Mouse (Mus musculus): ENCODE measurements at regions not wholly inside any gene's neighbourhood (a gene's known extent, or its start where the extent isn't known, plus 50 kb on each side); places are given as distances from the start of the nearest gene placed in this dataset.

DNA sequence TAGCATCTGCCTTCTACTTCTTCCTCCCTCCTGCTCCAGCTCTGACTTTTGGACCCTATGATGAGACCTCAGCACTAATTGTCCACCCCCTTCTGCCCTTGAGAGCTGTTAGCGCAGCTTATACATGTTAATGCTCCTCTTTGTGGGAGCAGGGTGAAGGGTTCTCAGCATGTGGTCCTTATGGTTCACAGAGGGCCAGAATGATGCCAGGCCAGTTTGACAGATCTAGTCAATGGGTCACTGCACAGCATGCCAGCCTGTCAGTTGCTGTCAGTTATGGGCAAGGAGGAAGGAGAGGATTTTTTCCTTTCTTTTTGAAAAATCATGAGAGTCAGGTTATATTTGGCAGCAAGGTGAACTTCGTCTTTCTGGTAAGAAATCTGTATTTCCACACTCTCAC lies 68.4 kb downstream of the 4931417E11Rik start:
- no peak for DNase-seq

DNA sequence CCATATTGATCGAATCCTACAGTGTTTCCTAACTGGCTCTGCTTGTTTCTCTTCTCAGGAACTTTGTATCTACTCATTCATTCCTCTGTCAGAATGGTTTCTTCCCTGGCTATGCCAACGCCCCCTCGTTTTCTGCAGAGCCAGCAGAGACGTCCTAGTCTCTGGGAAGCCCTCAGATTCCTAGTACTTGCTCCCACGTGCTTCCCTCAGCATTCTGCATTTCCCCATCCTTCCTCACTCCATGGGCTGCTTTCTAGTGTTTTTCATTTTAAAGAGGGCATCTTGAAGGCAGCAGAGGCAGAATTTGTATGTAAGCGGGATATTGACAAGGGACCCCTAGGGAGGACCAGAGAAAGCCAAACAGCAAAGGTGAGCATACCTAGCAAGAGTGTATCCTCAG lies 80.2 kb downstream of the 4931417E11Rik start:
- DNase-seq, result no peak

DNA sequence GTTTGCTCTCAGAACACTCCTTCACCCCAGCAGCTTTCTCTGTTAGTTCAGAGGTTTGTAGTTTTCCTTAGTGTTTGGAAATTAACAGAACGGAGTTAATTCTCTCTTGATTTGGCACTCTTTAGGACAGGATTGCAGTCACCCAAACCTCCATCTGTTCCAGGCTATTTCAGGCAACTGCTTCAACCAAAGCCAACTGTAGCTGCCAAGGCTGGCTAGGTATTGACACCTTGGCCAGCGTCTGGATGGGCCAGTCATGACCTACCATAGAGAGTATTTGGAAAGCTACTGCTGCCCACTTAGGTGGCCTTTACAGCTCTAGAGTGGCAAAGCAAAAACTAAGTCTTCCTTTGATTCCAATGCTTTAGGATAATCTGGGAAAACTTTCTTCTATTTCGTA lies 83.2 kb downstream of the 4931417E11Rik start:
- DNase-seq, result no peak

DNA sequence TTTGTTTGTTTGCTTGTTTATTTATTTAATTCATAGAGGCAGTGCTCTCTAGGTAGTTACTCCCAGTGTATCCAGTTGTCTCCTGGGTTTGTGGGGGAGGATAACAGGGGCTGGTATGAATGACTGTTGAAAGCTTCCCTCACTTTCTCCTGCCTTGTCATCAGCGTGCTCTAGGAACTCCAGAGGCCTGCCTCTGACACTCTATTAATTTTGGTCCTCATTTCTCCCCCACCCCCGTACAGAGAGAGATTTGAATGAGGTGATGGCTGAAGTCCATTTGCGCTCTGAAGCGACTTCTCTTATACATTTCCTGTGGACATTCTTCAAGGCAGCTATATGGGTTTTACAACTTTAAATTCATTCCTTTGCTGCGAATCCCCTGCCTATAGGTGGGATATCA lies 89.6 kb downstream of the 4931417E11Rik start:
- no peak for DNase-seq

DNA sequence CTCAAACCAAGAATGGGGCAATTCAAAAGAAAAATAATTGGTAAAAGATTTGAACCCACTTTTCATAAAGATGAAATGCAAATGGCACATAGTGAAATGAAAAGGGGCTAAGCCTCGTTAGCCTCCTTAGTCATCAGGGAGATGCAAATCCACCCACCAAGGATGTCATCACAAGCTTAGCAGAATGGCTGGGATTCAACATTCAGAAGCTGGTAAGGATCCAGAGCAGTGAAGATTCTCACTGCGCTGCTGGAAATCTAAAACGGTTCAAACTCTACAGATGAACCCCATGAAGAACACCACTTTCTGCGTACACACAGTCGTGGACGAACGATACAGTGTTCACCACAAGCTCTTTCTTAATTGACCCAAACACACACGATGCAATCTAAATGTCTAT lies 91.6 kb downstream of the 4931417E11Rik start:
- no peak for DNase-seq

DNA sequence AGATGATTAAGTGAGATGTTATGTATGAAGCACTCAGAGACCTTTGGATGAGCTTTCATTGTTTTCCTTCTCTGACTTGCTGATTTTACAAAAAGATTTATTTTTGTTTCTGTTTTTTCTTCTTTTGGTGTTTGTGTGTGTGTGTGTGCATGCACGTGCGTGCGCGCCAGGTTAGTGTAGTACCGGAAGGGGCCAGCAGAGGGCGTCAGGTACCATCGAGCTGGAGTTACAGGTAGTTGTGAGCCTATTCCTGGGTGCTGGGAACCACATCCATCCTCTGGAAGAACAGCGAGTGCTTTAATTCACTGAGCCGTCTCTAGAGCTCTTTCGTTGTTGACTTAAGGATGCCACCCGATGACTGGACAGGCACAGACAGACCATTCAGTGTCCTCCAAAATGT lies 93.2 kb downstream of the 4931417E11Rik start:
- no peak for DNase-seq

DNA sequence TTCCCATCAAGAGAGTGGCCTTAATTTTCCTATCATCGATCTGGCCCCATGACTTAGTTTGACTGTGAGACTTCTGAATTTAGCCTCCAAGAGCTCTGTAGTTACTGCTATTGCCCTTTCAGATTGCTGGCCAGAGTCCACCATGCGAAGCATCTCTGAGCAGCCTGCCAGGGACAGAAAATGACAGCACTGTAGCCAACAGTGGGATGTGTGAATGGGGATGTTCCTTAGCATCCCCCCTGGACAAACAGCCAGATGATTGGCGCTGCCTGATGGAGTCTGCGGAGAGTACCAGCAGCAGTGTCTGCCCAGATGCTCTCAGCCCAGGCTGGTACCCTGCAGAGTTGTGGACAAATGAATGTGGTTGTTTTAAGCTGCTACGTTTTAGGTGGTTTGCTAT lies 96.6 kb downstream of the 4931417E11Rik start:
- no peak for DNase-seq

DNA sequence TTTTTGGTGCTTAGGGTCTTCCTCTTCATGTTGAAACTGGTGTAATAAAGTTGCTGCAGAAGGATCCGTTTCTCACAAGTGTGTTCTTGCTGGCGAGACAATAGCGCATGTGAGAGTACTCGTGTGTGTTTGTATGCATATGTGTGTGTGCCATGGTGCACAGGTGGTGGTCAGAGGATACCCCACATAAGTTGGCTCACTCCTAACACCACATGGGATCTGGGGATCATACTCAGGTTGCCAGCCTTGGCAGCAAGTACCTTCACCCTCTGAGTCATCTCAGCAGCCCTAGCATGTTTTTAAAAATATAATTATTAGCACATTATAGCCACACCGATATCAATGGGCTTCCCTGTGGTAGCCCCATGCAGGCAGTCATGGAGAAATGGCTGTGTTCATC lies 97.6 kb downstream of the 4931417E11Rik start:
- no peak for DNase-seq

DNA sequence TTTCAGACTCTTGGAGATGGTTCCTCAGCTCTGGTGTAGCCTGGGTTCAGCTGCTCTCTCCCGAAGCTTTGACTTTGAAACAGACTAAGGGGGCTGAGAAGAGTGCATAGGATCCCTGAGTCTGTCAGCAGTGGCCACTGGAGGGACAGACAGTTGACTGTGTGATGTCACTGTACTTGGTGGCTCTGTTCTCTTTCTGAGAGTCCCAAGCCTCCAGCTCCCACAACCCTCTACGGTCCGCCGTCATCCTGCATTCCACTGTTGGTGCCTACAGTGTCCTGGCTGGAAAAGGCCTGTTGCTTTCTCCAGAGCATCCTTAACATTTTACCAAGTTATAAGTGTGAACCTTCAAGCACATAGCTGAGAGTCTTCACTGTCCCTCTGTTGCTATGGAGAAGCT lies 98.6 kb downstream of the 4931417E11Rik start:
- DNase-seq, result no peak

DNA sequence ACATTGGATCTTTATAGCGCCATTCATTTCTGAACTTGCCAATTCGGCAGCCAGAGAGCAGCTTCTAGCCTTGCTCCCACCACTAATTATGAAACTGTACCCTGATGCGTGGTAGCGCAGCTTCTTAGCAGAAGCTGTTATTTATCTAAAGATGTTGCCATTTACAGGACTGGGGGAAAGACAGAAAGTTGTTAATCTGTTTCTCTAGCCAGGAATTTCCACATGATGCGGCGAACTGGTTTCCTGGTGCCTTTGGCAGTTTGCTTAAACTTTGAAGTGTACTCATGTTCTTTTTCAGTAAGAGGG lies 100.7 kb downstream of the 4931417E11Rik start:
- no peak for DNase-seq

DNA sequence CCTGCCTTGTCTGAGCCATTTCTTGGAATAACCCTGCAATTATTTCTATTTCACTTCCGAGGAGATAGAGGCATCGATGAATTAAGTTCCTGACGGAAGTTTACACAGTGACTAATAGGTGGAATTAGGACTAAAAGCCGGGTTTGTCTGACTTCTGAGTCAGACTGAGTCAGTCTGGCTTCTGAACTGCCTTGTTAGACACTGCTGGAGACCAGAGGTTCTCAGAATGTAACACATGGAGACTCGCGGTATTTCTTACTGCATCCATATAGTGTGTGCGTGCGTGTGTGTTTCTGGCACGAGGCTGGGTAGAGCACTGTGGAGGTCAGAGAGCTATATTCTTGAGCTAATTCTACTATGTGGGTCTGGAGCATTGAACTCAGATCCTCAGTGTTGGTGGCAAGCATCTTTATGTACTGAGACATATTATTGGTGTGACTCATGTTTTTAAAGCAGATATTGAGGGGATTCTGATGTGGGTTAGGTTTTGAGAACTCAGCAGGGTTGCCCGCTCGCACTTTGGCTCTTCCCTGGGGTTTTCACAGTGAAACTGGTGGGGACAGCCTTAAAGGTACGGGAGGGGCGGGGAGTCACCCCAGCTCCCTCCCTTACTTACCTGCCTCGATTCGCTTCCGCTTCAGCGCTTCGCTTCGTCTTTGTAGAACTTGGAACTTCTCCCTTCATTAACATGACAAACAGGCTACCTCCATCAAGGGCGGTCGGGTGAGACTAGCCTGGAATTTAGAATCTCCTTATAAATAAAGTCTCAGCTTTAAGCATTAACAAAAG lies 101.2 kb downstream of the 4931417E11Rik start:
- DNase-seq, result no peak

DNA sequence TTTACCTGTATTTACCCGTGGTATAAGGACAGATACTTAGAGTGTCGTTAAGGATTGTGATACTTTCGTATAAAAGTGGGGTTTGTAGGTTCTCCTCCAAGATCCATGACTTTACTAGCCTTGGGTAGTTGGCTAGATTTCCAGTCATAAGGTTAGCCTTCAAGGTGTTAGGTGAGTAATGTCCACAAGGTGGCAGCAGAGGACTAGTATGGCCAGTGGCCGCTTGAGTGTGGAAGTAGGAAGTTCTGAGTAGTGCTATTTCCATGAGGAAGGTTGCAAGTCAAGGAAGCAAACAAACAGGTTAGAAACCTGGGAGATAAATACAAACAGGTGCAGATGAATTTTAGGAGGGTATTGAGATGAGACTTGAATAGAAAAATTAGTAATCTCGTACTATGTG lies 101.9 kb downstream of the 4931417E11Rik start:
- DNase-seq, result peak; percentile 77

DNA sequence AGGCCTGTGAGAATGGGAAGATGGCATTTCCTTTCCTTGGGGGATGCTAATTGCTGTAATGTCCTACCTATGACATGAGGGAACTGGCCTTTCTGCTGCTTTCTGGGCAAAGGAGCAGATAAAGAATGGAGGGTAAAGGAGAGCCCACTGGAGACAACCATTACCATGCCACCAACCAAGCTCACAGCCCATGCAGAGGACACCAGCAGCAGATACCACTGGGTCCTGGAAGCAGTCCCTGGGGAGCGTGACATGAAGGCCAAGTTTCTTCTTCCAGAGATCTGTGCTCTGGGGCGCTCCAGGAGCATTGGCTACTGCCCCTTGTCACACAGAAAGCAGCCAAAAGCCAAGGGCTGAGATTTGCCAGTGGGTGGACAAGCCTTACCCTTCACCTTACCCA lies 102.8 kb downstream of the 4931417E11Rik start:
- no peak for DNase-seq

DNA sequence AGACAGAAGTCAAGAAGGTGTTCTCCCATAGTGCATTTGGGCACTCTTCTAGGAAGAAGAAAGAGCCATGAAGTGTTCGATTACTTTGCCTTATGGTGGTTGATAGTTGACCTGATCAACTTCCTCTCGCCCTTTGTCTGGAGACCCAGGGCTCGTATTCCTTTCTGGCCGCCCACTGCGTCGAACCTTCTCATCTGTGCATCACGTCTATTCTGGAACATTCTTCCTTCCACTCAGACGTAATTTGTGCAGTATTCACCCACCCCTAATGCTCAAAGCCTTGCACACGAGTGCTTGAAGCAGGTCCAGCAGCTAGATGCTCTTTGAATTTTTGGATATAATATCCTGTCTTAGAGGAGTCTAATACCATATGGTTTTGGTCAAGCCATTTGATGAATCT lies 104.2 kb downstream of the 4931417E11Rik start:
- DNase-seq, result no peak

DNA sequence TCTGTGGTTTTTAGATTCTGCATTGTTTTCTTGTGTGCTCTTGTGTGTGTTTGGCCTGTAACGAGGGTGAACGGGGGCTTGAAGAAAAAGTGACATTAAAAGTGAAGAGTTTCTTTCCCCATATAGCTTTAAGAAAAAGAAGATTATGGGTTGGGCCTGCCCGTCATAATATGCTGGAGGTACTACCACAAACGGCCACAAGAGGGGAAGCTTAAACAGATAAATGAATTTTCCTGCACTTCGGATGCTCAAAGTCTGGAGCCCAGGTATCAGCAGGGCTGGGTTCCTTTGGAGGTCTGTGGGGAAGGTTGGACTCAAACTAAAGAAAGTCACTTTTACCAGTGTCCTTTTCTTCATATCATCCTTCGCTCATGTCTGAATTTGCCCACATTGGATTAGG lies 86.8 kb downstream of the Suclg1 start:
- DNase-seq, result peak; percentile 48

DNA sequence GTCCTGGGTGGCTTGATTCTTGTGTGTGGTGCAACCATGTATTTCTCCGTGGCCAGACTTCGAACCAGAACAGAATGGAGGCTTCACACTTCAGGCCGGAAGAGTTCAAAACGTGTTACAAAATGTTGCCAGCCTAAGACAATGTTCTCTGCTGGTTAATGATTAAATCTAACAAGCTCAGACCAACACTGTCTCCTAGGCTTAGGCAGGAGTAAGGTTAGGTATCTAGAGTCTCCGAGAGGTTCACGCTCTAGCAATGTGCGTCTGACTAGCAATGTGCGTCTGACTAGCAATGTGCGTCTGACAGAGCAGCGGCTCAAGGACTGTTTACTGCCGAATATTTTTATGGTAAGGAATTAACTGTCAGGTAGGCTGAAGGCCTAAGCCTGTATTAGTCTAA lies 81.5 kb downstream of the Suclg1 start:
- no peak for DNase-seq

All from right cerebral cortex, postnatal 4 days (tissue).